Mouse (Mus musculus): ENCODE measurements around the gene Bbc3.

- TF ChIP-seq CTCF (IDR thresholded peaks at IDR 0.05; ENCODE audit: low read depth, low read length), result no peak
- TF ChIP-seq GATA1 (IDR thresholded peaks at IDR 0.05; ENCODE audit: borderline replicate concordance, low read length), result no peak
Measured at GRCm38 (mm10) chr7:16261097-16261496, 47.1 kb upstream of the Bbc3 start.

Data from G1E (cell line).